Mouse (Mus musculus) R1 (cell line): Measurements from ENCODE around the gene Ddah2.

Experiments used
- DNase-seq: peaks from one replicate; pipeline ENCODE4 v3.0.0-alpha.2; 2018; ENCODE audit warnings: low read depth, low spot score

Ddah2 gene

GRCm38 (mm10) chr17:35050126-35050750 lies 8.6 kb upstream of the Ddah2 start:
- DNase-seq, result peak; percentile 77

- peak; percentile 90 for DNase-seq
Observed at GRCm38 (mm10) chr17:35051156-35052086, 7.4 kb upstream of the Ddah2 start.

- DNase-seq, result peak; percentile 56
Observed at GRCm38 (mm10) chr17:35052271-35052798, 6.5 kb upstream of the Ddah2 start.

GRCm38 (mm10) chr17:35055691-35056495 lies 2.9 kb upstream of the Ddah2 start:
- DNase-seq, result no peak

- DNase-seq, result no peak
Observed at GRCm38 (mm10) chr17:35057090-35057489, 1.7 kb upstream of the Ddah2 start.

GRCm38 (mm10) chr17:35058316-35058715 lies 519 bp upstream of the Ddah2 start:
- no peak for DNase-seq

GRCm38 (mm10) chr17:35060071-35060470 lies 1.2 kb downstream of the Ddah2 start:
- DNase-seq, result no peak

GRCm38 (mm10) chr17:35060737-35061297 lies 2.0 kb downstream of the Ddah2 start:
- peak; percentile 73 for DNase-seq

- DNase-seq, result peak; percentile 36
Observed at GRCm38 (mm10) chr17:35061299-35061698, 2.5 kb downstream of the Ddah2 start.

GRCm38 (mm10) chr17:35063466-35063865 lies 4.6 kb downstream of the Ddah2 start:
- no peak for DNase-seq

GRCm38 (mm10) chr17:35064378-35064877 lies 5.6 kb downstream of the Ddah2 start:
- DNase-seq, result no peak

GRCm38 (mm10) chr17:35064951-35065947 lies 6.4 kb downstream of the Ddah2 start, which contains the start of gene Ly6g6c:
Gene Ly6g6c, plus strand, starts transcription at chr17:35065388.
- peak; percentile 94 for DNase-seq

- DNase-seq, result no peak
Observed at GRCm38 (mm10) chr17:35066084-35066483, 7.2 kb downstream of the Ddah2 start, which contains the start of gene Mpig6b. Gene Mpig6b, minus strand, starts transcription at chr17:35066184.

- DNase-seq, result no peak
Observed at GRCm38 (mm10) chr17:35068213-35068914, 9.5 kb downstream of the Ddah2 start.

- no peak for DNase-seq
Observed at GRCm38 (mm10) chr17:35070556-35071229, 11.9 kb downstream of the Ddah2 start.

- DNase-seq, result no peak
Observed at GRCm38 (mm10) chr17:35071454-35071853, 12.6 kb downstream of the Ddah2 start.

- no peak for DNase-seq
Observed at GRCm38 (mm10) chr17:35074097-35074496, 15.3 kb downstream of the Ddah2 start.

GRCm38 (mm10) chr17:35076507-35077176 lies 17.8 kb downstream of the Ddah2 start, which contains the start of gene Ly6g6e:
Gene Ly6g6e, plus strand, starts transcription at chr17:35076902.
- peak; percentile 74 for DNase-seq
